Mouse (Mus musculus): ENCODE results near the gene Exd2.
A peak's percentile ranks its signal among the peaks of the same experiment; 100 is the strongest.
"Not testable (repeated sequence)": the region's sequence is repeated elsewhere in the genome, so short reads cannot be mapped to it uniquely, and the experiment has no call there.

Gene Exd2

DNA sequence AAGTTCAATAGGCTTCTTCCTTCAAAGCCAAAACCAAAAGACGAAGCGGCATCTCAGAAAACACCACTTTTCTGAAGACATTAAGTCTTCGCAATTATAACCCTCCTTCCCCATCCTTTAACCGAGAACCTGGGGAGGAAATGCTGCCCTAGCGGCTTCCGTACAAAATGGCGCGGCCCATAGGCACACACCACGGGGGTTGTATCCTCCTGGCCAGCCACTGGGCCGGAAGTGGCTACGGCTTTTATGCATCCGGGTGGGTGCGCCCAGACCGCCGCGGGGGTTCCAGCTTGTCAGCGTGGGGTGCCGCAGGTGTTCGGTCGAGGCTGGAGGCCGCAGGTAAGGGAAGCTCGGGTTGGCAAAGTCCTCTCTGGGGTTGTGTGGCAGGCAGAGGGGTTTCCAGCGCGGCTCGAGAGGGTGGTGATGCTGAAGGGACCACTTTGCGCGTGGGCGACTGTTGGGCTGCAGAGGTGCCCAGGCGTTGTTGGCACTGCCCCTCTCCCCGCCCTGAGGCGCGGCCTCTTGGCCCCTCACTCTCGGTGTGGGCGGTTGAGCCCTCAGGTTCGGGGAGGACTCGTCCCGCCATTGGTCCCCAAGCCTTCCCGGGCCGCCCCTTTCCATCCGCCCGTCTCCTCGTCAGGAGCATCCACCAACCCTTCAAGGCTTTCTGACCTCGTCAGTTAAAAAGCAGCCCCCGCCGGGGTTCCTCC, at the start of gene Exd2:
TSS of gene Exd2 (plus strand) at position 154 of the 710 bp plus-strand sequence.
- peak; percentile 69 for DNase-seq (ENCODE audit: low read depth, low spot score)

GRCm38 (mm10) chr12:80415100-80415499, 47.8 kb upstream of the Exd2 start:
- no peak for DNase-seq (ENCODE audit: low read depth, low spot score)

GRCm38 (mm10) chr12:80427683-80428082, 35.2 kb upstream of the Exd2 start:
- DNase-seq (ENCODE audit: low read depth, low spot score): no peak

- no peak for DNase-seq (ENCODE audit: low read depth, low spot score)
Measured at GRCm38 (mm10) chr12:80433266-80433665, 29.6 kb upstream of the Exd2 start.

DNA sequence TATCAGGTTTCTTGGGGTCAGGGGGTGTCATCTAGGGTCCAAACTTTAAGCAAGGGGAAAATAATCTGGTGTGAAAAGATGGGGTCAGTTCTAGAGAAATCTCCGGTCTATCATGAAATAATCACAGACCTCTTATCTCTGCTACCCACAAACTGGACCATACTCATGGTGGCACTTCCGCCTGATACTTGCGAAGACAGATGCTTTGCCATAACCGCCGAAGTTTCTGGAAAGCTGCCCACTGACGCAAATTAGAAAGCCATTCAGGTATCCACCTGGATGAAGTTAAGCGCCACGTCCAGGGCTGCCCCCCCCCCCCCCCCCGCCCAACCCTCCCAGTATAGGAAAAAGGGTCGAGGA, 28.3 kb upstream of the Exd2 start:
- no peak for DNase-seq (ENCODE audit: low read depth, low spot score)

DNA sequence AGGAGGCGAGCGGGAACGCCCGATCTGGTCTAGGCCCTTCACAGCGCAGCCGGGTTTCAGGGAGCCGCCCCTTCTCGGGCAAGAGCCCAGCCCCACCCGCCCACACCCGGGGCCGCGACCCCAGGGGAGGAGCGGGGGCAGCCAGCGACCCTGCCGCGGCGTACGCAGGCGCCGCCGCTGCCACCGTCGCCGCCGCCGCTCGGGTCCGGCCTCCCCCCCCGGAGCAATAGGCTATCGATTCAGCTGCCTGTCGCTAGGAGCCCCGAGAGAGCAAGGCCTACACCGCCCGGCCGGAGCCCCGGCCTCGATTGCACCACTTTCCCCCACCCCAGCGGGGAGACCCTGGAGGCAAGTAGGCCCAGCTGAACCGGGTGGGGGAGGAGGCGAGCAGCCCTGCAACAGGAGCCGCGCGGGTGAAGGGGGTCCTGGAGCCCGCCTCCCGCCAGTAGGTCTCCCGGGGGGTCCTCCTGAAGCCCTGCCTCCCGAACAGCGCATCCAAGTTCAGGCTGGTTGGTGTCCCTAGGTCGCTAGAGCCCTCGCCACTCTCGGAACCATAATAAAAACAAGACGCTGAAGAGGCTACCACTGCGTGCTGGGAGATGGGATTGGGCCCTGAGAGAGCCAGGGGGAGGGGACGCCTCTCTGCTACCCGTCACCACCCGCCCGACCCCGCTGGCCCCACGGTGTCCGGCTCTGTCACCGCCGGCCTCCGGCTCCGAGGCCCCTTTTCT, 27.8 kb upstream of the Exd2 start:
- peak; percentile 53 for DNase-seq (ENCODE audit: low read depth, low spot score)

DNA sequence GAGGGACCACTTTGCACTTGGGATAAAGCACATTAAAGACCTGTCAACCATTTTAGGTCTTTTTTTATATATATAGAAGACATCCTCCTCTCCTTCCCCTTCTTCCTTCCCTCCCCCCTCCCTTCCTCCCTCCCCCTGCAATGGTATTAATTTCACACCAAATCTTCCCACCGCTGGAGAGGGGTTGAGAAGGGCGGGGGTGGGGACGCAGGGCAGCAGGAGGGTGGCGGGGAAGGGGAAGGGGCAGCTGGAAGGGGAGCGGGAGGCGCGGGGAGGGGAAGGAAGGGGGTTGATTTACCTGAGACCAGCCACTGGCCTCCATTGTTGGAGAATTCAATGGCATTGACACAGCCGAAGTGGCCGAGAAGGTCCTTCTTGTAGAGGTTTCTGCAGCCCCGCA, 27.0 kb upstream of the Exd2 start:
- peak; percentile 16 for DNase-seq (ENCODE audit: low read depth, low spot score)

GRCm38 (mm10) chr12:80436336-80436976, 26.4 kb upstream of the Exd2 start, which contains the start of gene Dcaf5:
Gene Dcaf5 (minus strand): TSS chr12:80436601.
- DNase-seq (ENCODE audit: low read depth, low spot score): peak; percentile 60

DNA sequence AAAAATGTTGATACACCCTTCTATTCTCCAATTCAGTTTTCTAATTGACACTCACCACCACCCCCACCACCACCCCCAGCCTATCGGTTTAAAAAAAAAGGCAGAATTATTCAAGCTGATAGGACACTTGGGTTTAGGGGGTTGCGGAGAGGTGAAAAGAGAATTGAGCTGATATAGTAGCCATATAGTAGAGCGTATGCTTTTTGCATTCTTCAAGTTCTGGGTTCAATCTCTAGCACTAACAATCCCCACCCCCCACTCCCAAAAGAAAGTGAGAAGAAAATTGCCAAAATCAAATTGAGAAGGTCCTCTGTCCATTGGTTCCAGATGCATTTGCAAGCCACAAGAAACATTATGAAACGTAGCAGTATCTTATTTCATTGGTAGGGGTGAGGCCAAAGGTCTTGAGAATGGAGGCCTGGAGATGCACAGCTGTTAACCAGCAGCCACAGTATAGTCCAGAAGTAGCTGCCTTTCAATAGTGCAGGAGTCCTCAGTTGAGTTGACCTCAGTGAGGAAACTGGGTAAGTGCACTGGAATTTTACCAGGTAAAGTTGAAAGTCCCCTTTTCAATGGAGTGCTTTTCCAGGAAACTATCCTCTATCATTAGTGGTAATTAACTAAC, 25.7 kb upstream of the Exd2 start:
- DNase-seq (ENCODE audit: low read depth, low spot score): peak; percentile 5

DNA sequence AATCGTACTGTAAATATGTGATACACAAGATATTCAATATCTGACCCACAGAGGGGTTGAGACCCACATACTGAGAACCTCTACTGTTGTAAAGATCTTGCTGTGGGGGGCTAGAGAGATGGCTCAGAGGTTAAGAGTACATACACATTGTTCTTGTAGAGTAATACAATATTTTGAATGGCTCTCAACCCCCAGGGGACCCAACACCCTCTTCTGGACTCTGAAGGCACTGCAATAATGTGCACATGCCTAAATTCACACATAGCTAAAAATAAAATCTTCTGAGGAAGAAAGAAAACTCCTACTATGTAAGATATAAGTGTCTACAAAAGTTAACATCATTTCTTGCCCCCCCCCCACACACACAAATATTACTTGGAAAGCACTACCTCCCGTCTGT, 21.9 kb upstream of the Exd2 start:
- no peak for DNase-seq (ENCODE audit: low read depth, low spot score)

DNA sequence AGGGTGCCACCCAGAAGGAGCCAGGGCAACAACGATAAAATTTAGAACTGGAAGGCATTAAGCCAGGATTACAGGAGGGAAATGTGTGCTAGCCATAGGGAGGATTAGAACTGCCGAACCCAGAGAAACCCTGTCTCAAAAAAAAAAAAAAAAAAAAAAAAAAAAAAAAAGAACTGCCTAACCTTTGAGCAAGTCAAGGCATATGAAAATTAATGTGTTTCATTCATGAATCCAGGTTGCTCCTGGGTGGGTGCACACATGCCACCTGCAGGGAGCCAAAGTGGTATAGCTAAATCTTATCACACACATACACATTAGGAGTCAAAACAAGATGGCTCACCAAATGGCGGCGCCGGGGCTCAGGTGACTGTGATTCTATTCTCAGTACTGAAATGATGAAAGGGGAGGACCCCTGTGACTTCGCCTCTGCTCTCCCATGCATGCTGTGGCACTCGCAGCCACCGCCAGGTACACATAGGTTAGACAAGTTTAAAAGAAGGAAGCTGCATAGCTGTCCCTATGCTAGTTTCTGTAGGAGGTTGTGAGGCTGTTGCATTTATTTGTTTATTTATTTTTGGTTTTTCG, 18.3 kb upstream of the Exd2 start:
- DNase-seq (ENCODE audit: low read depth, low spot score): no peak

- DNase-seq (ENCODE audit: low read depth, low spot score): no peak
Measured at GRCm38 (mm10) chr12:80453506-80453905, 9.4 kb upstream of the Exd2 start.

DNA sequence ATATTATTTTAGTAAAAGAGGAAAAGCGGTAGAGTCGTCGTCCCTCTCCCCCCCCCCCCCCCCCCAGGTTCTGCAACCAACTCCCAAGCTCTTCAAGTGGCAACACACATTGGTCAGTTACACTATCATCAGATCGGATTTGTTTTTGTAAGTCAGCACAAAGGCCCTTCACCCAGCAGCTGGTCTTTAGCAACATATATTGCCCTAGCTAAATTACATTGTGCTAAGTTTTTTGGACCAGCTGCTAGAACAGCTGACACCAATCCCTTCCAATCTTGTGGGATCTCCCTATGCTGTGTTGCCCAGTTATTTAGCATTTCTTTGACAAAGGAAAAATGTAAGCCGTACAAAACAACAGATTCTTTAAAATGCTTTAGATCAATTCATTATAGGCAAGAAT, 4.9 kb upstream of the Exd2 start:
- DNase-seq (ENCODE audit: low read depth, low spot score): no peak

DNA sequence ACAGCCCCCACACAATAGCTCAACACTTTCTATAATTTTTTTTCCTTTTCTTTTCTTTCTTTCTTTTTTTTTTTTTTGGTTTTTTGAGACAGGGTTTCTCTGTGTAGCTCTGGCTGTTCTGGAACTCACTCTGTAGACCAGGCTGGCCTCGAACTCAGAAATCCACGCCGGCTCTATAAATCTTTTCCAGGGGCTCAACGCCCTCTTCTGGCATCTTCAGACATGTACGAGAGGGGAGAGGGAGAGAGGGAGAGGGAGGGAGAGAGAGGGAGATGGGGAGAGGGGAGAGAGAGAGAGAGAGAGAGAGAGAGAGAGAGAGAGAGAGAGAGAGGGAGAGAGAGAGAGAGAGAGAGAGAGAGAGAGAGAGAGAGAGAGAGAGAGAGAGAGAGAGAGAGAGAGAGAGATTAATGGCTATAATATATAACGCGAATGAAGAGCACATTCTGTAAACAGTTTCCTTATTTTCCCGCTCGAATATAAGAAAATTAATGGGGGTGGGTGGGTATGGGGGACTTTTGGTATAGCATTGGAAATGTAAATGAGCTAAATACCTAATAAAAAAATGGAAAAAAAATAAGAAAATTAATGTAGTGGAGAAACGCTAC, 501 bp upstream of the Exd2 start:
- not testable (repeated sequence) for DNase-seq (ENCODE audit: low read depth, low spot score)

DNA sequence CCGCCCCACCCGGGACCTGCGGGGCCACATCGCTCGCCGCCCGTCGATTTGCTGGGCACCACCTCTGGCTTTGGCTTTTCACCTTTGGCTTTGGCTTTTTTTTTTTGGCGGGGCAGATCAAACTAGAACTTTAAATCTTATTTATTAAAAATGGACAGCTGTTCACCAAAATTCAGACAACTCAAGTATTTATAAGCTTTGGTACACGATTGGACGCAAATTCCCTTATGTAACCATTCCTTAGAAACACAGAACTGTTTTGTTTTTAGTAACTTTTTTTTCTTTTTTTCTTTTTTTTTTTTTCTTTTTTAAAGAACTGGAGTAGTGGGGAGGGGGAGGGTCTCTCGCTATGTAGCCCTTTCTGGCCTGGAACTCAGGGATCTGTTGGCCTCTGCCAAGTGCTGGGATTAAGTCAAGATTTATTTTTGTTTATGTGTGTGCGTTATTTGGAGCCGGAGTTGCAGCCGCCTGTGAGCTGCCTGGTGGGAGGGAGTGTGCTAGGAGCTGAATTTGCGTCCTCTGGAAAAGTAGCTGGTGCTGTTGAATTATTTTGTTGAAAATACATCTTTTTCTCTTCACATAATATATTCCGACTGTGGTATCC, 873 bp downstream of the Exd2 start:
- DNase-seq (ENCODE audit: low read depth, low spot score): no peak

DNA sequence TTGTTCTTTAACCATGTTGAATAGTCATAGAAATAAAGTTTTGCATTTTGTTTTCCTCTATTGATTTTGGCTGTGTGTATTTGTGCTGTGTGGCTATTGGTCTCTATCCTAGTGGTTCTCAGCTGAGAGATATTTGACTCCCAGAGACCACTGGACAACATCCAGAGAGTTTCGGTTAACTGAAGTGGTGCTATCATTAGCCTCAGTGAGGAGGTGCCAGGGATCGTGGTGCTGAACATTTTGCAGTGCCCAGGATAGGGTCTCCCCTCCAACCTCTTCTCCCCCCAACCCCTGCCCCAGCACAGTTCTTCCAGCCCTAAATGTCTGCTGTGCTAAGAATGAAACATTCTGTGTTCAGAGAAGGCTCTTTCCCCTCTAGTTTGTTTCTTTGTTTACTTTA, 7.3 kb downstream of the Exd2 start:
- DNase-seq (ENCODE audit: low read depth, low spot score): no peak

DNA sequence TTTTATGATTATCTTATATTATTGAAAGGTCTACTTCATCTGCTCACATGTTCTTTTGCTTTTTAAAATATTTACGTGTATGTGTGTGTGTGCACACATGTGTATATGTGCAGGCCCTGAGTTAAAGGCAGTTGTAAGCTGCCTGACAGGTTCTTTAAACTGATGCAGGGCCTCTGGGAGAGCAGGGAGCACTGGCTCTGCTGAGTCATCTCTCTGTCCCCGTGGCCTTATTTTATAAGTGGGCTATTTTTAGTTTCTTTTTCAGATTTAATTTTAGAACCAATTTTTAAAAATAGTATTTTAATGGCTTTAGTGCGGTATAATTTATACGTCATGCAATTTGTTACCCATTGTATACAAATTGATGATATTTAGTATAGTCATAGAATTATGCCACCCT, 9.0 kb downstream of the Exd2 start:
- DNase-seq (ENCODE audit: low read depth, low spot score): no peak

DNA sequence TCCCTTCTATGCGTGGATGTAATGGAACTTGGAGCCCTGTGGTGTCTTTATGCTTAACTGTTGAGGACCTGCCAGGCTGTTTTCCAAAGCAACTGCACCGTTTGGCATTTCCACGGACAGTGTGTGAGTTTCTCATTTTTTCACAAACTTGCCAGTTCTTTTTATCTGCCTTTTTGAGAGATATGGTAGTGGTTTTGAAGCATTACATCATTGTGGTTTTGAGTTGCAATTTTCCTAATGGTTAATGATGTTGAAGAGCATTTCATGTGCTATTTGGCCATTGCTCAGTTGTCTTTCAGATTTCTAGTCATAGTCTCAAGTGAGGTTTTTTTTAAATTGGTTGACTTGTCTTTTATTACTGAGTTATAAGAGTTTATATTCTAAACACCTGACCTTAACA, 10.8 kb downstream of the Exd2 start:
- no peak for DNase-seq (ENCODE audit: low read depth, low spot score)

- no peak for DNase-seq (ENCODE audit: low read depth, low spot score)
Measured at GRCm38 (mm10) chr12:80479986-80480385, 17.1 kb downstream of the Exd2 start.

- no peak for DNase-seq (ENCODE audit: low read depth, low spot score)
Measured at GRCm38 (mm10) chr12:80483397-80483796, 20.5 kb downstream of the Exd2 start.

GRCm38 (mm10) chr12:80493311-80493710, 30.4 kb downstream of the Exd2 start:
- DNase-seq (ENCODE audit: low read depth, low spot score): no peak

Data from embryo, embryonic 11.5 days (tissue).